Mouse (Mus musculus): ENCODE data around the gene Spns3.

DNA sequence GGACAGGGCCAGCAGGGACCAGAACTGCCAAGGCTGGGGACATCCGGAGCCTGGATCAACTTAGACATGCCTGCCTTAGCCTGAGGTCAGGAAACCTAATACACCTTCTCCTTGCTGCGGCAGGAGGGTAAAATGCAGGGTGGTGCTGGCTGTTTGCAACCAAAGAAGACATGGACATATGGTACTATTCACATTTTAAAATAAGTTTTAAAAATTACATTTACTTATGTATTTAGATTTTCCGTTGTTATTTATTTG is 32.1 kb upstream of the Spns3 start:
- TF ChIP-seq CTCF (IDR thresholded peaks at IDR 0.05; ENCODE audit: insufficient read depth, low read depth, low read length) (no peak), POLR2A (IDR thresholded peaks at IDR 0.05; ENCODE audit: insufficient read depth, low read depth, low read length) (no peak)

Data from olfactory bulb, adult 2 months (tissue).